Mouse (Mus musculus): Measurements from ENCODE around the gene C130073F10Rik. TPM values are rescaled to one million over a fixed set of nuclear protein-coding genes. Genes with fewer than 3 reads are reported as not detected.
"Not testable (repeated sequence)": the region's sequence is repeated elsewhere in the genome, so short reads cannot be mapped to it uniquely, and the experiment has no call there.

C130073F10Rik gene
- not detected for total RNA-seq (2022)

- DNase-seq (ENCODE audit: low spot score in 2 of 2): no peak
These were observed at the start of gene C130073F10Rik for GRCm38 (mm10) chr4:101893656-101894420. Gene C130073F10Rik (minus strand): TSS chr4:101893789.

DNA sequence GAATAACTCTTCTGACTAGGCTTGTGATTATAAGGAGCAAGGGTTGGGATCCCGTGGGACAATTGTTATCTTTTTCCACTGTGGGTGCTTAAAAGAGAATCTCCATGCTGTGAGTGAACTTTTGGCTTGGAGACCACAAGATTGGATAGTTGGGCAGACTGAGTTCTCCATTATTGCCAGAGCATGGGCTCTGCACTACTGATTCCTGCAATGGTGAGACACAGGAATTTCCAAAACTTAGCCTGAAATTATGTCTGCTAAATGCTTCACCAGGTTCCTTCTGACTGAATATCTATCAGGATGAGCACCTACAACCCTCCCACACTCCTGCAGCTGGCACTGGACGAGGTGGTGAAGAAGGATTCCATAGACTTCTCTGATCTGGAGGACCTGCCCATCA is 46.5 kb upstream of the C130073F10Rik start, which contains the start of gene Gm12794:
Gm12794 (plus strand) TSS at position 301 of the 400 bp plus-strand sequence.
- DNase-seq (ENCODE audit: low spot score in 2 of 2): not testable (repeated sequence)

GRCm38 (mm10) chr4:101908821-101909220 is 15.2 kb upstream of the C130073F10Rik start, which contains the start of gene Gm12800:
Gene Gm12800 (plus strand): TSS chr4:101909121.
- DNase-seq (ENCODE audit: low spot score in 2 of 2): not testable (repeated sequence)

DNA sequence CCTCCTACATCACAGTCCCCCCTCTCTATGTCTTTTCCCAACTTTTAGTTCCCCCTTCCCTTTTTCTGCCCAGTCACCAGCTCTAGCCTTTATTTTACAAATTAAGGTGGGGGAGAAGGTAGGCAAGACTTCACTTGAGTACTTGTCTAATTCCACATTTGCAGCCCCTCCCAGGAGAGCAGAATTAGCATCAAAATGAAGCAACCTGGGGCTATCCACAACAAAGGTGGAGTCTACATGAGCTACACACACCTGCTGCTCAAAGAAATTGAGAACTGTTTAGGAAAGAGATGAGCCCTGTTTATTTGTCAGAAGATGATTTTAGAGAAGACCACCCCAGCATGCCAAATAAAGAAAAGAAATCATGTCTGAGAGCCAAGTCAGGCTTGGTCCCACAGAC is 4.2 kb downstream of the C130073F10Rik start:
- no peak for DNase-seq (ENCODE audit: low spot score in 2 of 2)

- no peak for DNase-seq (ENCODE audit: low spot score in 2 of 2)
These were observed 9.9 kb downstream of the C130073F10Rik start for GRCm38 (mm10) chr4:101883641-101884040.

DNA sequence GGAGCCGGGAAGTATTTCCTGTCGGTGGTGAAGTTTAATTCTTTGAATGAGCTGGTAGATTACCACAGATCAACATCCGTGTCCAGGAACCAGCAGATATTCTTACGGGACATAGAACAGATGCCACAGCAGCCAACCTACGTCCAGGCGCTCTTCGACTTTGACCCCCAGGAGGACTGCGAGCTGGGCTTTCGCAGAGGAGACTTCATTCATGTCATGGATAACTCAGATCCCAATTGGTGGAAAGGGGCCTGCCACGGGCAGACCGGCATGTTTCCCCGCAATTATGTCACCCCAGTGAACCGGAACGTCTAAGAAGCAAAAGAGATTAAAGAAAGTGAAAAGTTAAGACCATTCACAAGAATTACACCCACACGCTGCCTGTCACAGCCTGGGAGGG is 17.9 kb downstream of the C130073F10Rik start:
- not testable (repeated sequence) for DNase-seq (ENCODE audit: low spot score in 2 of 2)

- DNase-seq (ENCODE audit: low spot score in 2 of 2): not testable (repeated sequence)
These were observed 21.6 kb downstream of the C130073F10Rik start for GRCm38 (mm10) chr4:101872031-101872430.

- no peak for DNase-seq (ENCODE audit: low spot score in 2 of 2)
These were observed 31.3 kb downstream of the C130073F10Rik start for GRCm38 (mm10) chr4:101862289-101862688.

- peak; percentile 7 to 28 for DNase-seq (ENCODE audit: low spot score in 2 of 2)
These were observed 32.7 kb downstream of the C130073F10Rik start for GRCm38 (mm10) chr4:101860873-101861272.

GRCm38 (mm10) chr4:101850908-101851307 is 42.7 kb downstream of the C130073F10Rik start:
- DNase-seq (ENCODE audit: low spot score in 2 of 2): no peak

DNA sequence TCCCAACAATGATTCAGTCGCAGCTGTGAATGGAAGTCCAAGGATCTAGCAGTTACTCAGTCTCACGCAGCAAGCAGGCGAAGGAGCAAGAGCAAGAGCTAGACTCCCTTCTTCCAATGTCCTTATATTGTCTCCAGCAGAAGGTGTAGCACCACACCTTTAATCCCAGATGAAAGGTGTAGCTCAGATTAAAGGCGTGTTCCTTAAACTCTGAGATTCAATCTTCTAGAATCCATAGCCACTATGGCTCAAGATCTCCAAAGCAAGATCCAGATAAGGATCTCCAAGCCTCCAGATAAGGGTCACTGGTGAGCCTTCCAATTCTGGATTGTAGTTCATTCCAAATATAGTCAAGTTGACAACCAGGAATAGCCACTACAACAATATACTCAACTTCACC is 49.7 kb downstream of the C130073F10Rik start, which contains the start of gene B020004J07Rik:
B020004J07Rik (minus strand) TSS at position 101 of the 400 bp plus-strand sequence.
- not testable (repeated sequence) for DNase-seq (ENCODE audit: low spot score in 2 of 2)

Other genes starting within 250 kb of the C130073F10Rik start
- 10 to 100 TPM; 23.6 to 33.8 (median 28.7) TPM for gene Leprot, start 246.1 kb downstream of the C130073F10Rik start, total RNA-seq (2022)
- gene Lepr, start 176.4 kb downstream of the C130073F10Rik start, total RNA-seq (2022): 1 to 10 TPM; 1.8 to 3.3 (median 3.1) TPM
- gene B020004J07Rik, start 49.8 kb downstream of the C130073F10Rik start, total RNA-seq (2022): not detected
- not detected for gene Gm12800, start 15.3 kb upstream of the C130073F10Rik start, total RNA-seq (2022)
- gene Gm12794, start 46.6 kb upstream of the C130073F10Rik start, total RNA-seq (2022): not detected
- gene Gm12790, start 87.3 kb upstream of the C130073F10Rik start, total RNA-seq (2022): not detected
- not detected for gene Gm12789, start 92.8 kb upstream of the C130073F10Rik start, total RNA-seq (2022)
- gene Pde4b, start 193.8 kb upstream of the C130073F10Rik start, total RNA-seq (2022): 10 to 100 TPM; 67.4 to 82.7 (median 71.2) TPM

Measured in layer of hippocampus, adult 8-10 months (tissue).